Mouse (Mus musculus): Measurements from ENCODE around the gene Mrpl43.

Mrpl43 gene

DNA sequence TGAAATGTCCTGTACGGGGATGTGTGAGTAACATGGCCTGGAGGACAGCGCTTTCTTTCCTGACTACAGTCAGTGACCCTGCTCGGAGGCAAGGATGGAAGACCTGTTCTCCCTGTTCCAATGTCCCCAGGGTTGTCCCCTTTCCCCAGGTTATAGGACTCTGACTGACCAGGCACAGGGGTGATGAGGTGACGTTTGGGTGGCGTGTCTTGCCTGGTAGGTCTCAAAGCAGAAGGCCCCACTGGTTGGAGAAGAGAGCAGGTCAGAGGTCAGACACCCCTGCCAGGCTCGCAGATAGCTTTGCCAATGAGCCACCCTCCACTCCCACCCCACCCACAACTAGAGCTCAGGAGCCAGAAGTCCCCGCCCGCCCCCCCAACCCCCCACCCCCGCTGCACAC is 23.3 kb upstream of the Mrpl43 start:
- no peak for DNase-seq (ENCODE audit: low spot score in 2 of 2)

DNA sequence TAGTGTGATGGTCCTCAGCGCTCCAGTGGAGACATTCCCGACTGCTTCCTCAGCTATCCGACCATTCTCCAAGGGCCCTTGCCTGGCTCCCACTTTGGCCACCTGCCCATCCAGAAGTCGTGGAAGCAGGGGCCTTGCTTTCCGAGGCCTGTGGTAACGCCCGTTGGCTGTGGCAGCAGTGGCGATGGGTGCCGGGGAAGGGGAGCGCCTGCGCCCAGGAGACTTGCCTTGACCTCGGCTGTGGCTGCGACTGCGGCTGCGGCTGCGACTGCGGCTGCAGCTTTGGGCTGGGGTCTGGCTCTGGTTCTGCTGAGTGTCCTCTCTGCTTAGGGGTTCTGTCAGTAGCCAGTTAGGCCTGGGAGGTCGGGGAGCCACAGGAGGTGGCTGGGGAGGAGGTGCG is 22.5 kb upstream of the Mrpl43 start:
- no peak for DNase-seq (ENCODE audit: low spot score in 2 of 2)

DNA sequence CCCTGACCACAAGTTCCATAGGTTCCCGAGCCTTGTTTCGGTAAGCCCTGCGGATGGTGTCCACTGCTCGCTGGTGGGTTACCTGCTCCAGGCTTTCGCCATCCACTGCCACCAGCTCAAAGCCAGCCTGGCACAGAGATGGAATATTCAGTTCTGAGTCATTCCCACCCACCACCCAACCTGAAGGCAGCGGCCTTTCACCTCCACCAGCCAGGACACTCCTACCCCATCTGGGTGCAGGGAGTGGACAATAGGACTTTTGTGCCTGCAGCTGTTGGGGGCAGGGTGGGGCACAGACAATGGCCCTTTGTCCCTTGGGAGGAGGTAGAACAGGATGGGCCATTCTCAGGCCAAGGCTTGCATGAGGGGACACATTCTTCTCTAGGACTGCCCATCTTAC is 21.6 kb upstream of the Mrpl43 start:
- DNase-seq (ENCODE audit: low spot score in 2 of 2) = peak in 1 of 2 experiments; percentile 21

DNA sequence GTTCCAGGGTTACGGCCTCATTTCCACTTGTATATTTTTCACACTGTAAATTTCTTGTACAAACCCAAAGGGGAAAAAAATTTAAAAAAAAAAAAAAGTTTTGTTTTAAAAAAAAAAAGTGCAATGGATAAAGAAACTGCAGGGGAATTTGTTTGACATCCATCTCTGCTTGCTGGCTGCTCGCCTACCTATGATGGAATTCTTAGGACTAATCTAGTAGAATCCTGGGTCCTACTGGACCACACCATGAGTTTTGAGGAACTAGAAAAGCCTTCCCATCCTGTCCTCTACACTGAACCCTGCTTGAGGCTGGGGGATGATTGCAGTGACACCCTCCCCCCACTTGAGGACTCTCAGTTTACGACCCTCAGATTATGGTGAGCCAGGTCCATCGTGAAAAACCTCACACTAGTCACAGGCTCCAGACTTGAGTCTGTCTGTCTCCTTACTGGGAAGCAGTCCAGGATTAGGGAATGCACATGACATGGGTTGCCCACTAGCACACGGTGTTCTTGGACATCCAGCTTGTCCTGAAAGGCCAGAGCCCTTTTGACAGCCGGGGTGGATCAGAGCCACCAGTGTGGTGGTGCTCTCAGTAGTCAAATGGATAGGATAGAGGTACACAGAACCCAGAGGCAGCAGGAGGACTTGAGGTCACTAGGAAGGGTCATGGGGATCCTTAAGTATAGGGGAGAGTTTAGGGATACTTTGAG is 20.9 kb upstream of the Mrpl43 start:
- no peak for DNase-seq (ENCODE audit: low spot score in 2 of 2)

DNA sequence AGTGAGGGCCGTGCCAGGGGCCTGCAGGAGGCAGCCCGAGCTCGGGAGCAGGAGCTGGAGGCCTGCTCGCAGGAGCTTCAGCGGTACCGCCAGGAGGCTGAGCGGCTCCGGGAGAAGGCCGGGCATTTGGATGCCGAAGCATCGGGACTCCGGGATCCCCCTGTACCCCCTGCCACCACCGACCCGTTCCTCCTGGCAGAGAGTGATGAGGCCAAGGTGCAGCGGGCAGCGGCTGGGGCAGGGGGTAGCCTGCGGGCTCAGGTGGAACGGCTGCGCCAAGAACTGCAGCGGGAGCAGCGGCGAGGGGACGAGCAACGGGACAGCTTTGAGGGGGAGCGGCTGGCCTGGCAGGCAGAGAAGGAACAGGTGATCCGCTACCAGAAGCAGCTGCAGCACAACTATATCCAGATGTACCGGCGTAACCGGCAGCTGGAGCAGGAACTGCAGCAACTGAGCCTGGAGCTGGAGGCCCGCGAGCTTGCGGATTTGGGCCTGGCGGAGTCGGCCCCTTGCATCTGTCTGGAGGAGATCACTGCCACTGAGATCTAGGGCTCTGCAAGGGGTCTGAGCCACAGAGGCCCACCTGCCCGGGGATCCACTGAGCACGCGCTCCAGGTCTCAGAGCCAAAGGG is 19.8 kb upstream of the Mrpl43 start:
- DNase-seq (ENCODE audit: low spot score in 2 of 2) = no peak

DNA sequence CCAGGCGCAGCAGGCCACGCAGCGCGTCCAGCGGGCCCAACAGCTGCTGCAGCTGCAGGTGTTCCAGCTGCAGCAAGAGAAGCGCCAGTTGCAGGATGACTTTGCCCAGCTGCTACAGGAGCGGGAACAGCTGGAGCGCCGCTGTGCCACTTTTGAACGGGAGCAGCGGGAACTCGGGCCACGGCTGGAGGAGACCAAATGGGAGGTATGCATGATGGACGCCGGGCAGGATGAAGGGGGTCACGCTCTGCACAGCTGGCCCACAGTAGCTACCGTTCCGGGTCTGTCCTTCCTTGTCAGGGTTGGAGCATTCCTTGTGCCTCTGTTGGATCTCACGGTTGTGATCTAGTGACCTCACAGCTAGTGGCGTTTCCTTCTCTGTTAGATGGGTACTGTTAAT is 18.5 kb upstream of the Mrpl43 start:
- DNase-seq (ENCODE audit: low spot score in 2 of 2) = no peak

DNA sequence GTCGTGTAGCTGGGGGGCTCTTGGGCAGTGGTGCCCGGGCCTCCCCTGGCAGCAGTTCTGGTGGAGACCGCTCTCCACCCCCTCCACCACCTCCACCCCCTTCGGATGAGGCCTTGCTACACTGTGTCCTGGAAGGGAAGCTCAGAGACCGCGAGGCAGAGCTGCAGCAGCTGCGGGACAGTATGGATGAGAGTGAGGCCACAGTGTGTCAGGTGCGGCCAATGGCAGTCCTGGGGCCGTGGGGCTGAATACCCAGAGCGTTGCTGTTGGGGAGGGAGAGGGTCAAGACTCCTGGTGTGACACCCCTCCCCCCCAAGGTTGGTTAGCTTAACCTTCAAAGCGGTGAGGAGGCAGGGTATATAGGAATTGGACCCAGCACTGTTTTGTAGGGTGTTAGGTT is 17.8 kb upstream of the Mrpl43 start:
- no peak for DNase-seq (ENCODE audit: low spot score in 2 of 2)

DNA sequence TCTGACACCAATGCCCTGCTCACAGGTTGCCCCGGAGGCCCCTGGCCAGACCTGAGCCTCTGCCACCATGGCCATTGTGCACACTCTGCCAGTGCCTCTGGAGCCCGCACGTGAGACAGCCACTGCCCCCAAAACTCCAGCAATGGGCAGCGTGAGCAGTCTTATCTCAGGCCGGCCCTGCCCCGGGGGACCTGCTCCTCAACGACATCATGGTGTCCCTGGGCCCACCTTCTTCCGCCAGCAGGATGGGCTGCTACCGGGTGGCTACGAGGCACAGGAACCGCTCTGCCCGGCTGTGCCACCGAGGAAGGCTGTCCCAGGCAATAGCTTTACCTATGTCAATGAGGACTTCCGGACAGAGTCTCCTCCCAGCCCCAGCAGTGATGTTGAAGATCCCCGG is 15.1 kb upstream of the Mrpl43 start:
- no peak for DNase-seq (ENCODE audit: low spot score in 2 of 2)

DNA sequence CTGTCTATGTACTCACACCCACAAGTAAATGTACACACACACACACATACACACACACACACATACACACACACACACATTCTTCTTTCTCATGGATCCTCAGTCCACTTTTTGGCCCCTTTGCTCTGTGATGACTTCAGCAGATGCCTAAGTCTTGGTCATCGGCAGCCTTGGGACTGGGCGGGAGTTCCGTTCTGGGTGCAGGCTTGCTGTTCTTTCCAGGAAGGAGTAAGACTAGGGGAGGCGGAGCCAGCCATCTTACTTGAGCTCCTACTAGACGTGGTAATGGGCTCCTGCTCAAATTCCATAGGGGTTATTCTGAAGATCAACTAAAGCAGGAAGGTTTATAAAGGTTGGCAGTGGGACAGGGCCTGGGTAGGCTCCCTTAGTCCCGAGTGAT is 14.1 kb upstream of the Mrpl43 start:
- DNase-seq (ENCODE audit: low spot score in 2 of 2) = peak in 1 of 2 experiments; percentile 60

DNA sequence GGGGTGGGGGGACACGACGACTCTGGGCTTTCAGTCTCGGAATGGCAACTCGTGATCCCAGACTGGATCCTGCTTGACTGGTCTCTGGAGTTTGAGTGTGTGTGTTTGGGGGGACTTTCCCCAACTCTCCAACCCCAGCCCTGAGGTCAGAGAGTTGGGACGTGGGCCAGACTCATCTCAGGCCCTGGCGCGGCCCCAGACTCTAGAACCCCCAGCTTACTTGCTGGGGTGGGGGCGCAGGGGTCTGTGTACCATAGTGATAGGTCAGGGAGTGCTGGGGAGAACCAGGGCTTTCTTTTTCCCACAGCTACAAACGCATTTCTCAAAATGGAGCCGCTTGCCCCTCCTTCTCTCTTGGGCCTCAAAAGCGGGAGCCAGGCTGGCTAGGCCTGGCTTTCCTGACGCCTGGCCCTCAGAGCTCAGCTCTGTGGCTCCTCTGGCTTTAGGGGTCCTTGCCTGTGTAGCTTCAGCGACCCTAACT is 12.1 kb upstream of the Mrpl43 start:
- no peak for DNase-seq (ENCODE audit: low spot score in 2 of 2)

DNA sequence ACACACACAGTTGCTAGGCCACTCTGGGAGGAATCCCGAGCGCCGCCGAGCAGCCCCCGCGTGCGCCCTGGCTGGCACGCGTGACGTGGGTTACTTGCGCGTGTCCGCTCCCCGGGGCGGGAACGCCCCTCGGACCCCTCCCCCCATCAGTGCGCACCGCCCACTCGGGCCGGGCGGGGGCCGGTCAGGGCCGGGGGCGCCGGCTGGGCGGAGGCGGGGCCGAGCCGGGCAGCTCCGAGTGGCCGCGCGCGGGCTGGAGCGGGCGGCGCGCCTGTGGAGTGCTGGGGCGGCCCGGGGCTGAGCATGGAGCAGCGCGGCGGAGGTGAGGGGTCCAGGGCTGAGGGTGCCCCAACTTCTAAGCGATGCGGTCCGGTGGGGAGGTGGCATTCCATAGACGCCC is 11.7 kb upstream of the Mrpl43 start:
- peak; percentile 80 to 86 for DNase-seq (ENCODE audit: low spot score in 2 of 2)

DNA sequence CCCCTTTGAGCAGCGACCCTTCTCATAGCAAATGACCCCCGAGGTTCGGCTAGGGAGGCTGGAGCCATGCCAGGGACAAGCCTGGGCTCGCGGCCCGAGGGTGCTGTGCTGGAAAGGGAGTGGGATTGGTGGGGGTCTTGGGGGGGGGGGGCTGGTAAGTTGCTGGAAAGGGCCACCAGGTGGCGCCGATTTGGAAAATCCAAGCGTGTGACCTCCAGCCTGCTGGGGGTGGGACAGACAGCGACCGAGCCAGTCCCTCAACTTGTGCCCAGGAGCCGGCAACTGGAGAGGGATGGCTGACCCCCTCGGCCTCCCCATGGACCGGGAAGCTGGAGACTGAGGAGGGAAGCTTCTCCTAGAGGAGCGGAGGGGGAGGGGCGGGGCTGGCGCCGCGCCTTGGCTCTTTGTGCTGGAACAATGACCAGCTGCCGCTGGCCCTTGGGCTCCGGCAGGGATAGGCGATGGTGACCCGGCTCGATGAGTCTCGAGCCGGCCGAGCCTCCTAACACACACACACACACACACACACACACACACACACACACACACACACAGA is 11.1 kb upstream of the Mrpl43 start:
- peak; percentile 75 to 80 for DNase-seq (ENCODE audit: low spot score in 2 of 2)

DNA sequence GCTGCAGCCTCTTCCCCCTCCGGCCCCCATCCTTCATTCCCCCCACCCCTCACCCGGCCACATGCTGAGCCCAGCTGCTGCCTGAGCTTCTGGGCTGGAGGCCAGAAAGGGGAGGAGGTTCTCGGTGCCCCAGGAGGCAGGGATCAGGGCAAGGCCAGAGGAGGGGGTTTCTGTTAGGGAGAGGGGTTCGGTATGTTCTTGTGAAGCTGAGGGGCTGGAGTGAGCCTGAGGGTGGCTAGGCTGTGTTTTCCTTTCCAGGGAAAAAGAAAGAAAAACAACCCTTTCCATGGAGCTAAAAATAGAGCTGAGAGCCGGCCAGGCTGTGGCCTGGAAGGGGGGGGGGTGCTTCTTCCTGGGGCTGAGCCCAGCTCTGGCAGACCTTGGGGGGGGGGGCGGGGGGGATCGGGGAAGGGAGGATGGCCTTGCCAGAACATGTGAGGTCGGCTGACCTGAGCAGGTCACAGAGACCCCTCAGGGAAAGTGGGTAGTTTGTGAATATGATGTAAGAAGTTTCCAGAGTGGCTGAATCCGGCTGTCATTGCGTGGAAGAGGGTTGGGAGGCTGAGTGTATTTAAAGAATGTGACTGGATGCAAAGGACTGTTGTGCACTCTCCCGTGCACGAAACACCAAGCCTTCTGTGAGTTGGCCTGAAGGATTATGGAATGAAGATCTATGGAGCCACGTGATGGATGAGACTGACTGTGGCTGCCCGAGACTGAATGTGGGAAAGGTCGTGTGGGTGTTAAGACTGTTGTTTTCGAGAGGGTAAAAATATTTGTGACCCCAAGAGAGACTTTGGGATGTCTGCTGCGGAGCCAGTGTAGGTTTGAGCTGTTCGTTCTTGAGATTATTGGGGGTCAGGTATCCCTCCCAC is 10.3 kb upstream of the Mrpl43 start:
- DNase-seq (ENCODE audit: low spot score in 2 of 2) = peak; percentile 44 to 77

DNA sequence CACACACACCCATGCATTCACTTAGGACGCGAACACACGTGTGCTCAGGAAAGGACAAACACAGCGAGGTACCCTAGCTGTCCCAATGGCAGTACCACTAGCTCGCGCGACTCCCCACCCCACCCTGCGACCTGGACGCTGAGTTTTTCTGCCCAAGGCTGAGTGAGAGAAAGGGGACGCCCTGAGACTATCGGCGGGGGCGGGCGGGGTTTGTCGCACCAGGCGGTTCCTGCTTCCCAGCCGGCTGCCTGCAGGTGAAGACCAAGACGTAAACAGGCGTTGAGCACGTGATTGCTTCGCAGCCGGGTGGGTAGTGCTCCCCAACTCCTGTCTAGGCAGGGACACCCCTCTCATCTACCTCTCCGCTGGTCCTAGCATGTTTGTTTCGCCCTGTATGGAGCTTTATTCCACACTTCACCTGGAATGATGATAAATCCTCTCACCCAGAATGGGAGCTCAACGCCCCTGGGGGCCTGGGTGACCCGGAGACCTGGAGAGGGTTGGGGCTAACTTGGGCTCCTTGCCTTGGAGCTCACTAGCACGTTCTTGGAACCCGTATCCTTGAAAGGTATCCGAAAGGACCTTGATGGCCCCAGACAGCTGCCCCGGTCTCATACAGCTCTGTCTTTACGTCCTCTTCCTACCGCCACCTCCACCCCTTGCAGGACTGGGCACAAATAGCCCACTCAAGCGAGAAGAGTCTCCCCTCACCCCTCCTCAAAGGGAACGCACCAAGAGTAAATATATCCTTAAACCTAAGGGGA is 9.5 kb upstream of the Mrpl43 start:
- peak; percentile 45 to 71 for DNase-seq (ENCODE audit: low spot score in 2 of 2)

DNA sequence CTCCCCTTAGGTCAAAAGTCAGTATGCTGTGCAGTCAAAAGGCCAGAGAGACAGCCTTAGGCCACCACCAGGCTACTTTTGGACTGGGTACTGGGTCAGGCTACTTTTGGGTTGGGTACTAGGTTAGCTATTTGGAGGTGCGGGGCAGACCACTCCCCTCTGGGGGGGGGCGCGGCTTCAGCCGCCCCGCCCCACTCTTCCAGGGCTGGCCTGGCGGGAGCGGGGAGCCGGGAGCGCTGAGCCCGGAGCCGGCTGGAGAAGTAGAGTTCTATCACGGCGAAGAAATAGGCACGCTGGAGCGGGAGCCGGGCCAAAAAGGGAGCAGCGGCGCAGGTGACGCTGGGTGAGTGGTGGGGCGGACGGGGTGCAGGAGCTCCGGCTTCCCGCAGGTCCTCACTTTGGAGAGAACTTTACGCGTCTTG is 8.8 kb upstream of the Mrpl43 start:
- peak; percentile 50 to 76 for DNase-seq (ENCODE audit: low spot score in 2 of 2)

DNA sequence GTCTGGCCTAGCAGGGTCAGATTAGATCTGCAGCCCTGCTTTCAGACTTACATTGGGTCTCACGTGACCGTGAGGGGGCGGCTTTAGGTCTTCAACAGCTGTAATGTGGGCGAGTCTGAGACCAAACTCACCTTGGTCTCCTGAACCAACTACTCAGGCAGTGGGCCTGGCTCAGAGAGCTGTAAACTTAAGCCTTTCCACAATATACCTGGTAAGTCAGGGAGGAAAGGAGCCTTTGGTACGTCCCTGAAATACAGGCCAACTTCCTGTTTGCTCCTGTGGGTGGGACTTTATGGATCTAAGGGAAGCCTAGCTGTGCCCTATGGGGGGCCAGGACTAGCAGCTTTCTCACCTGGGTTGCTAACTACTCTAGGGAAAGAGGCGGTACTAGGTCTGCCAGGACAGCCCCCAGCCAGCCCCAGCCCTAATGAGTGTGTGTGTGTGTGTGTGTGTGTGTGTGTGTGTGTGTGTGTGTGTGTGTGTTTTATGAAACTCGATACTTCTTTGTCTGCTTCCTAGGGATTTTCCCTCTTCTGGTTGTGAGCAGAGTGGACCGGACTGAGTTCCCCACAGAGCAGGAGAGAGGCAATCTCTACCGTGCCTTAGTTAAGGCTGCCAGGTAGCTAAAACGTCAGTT is 8.2 kb upstream of the Mrpl43 start, which contains the start of gene Lzts2:
TSS of gene Lzts2 (plus strand) at position 80 of the 637 bp plus-strand sequence.
- DNase-seq (ENCODE audit: low spot score in 2 of 2) = peak in 1 of 2 experiments; percentile 44

DNA sequence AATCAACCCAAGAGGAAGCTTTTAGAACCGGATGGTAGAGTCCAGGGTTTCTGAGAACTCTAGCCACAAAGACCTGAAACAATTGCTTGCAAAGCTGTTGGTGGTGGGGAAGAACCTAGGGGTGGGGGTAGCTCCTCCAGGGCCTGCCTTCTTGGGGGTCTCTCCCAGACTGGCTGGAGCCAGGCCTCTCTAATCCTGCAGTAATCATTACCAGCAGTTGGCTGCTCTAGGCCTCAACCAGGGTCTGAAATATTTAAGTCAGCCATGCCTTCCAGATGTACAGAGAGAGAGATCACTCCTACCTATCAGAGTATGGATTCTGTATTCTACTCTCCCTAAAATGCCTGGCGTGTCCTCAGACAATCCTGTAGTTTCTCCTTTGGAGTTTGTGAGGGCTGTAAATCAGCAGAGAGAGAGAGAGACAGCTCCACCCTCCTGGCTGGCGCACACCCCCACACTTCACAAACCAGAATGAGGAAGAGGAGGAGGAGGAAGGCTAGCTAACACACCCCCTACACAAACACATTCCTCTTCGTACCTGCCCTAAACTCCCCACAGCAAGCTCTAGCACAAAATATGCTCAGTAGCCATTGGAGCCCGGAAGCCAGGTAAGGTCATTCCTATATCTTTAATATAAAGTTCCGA is 7.5 kb upstream of the Mrpl43 start:
- no peak for DNase-seq (ENCODE audit: low spot score in 2 of 2)

DNA sequence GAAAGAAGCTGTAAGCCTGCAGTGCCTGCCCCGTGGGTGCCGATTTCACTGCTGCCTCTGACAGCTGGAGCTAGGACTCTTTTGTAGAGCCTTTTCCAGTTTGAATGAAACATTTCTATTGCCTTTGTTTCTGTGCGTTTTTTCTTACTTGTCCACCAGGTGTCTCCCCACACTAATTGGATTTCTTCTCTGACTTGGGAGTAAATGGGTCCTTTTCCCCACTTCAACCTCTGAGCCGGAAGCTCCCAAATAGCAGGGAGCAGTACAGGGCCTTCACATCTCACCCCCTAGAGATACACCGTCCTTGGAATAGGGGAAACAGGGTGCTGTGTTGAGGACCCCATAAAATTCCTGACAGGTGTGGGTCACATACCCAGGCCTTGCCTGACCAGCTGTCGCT is 6.4 kb upstream of the Mrpl43 start:
- no peak for DNase-seq (ENCODE audit: low spot score in 2 of 2)

DNA sequence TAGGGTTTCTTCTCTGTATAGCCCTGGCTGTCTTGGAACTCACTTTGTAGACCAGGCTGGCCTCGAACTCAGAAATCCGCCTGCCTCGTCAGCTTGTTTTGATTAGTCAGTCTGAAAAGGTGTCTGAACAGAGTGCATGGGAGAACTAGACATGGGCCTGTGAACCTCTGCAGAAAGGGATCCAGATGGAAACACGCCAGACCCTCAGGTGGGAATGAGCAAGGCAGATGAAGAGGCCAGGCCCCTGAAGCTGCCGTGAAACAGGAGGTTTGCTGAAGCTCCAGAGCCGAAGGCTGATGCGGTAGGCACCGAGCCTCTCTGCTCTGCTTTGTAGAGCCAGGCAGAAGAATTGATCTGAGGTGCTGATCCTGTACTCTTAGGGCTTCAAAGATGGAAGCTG is 6.0 kb upstream of the Mrpl43 start:
- no peak for DNase-seq (ENCODE audit: low spot score in 2 of 2)

DNA sequence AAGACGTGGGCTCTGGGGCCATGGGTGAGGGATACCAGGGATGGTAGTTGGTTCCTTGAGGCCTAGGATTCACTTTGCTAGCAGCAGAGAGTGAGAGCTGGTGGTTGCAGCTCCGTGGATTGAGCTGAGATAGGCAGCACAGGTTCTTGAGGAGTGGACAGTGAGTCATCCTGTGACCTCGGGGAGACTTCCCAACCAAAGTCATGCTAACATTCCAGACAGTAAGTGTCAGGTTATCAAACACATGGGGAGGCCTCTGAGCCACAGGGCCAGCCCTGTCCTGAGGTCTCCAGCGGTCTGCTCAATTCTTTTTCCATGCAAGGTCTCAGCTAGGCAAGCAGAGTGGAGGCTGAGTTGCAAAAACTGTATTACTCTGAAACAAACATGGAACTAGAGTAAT is 4.4 kb upstream of the Mrpl43 start:
- DNase-seq (ENCODE audit: low spot score in 2 of 2) = no peak
